Mouse (Mus musculus) MEL-GATA-1-ER (cell line): ENCODE measurements around the gene Rab3il1.

Source experiments
- DNase-seq: peaks from one replicate; pipeline ENCODE4 v3.0.0-alpha.2; 2012; ENCODE audit warnings: low read depth; ENCODE audit errors: extremely low read depth

Rab3il1 gene

DNA sequence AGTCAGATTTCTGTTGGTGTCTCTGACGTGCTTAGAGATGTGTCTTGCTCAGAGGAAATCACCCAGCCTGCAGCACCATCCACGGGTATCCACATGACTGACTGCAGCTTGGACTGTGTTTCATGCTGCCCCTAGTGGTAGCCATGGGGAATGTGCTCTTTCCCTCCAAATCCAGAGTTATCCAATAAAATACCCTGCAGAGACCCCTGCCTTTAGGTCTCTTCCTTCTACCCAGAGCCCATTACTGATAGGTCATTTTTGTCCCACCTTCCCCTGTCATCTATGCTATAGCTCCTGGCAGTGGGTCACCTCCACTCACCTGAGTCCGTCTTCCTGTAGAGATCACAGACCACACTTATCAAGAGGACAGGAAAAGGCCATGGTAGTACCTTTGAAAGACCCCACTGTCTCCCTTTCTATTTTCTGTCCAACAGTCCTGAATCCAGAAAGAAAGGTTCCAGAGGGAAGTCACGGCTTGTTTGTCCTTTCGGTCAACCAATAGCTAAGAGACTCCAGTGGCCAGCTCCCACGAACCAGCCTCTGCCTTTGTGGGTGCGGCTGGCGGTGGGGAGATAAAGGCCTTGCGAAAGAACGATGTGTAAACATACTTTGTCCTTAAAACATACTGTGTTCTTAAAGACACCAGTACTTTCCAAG is 58.6 kb downstream of the Rab3il1 start:
- DNase-seq = peak; percentile 52

GRCm38 (mm10) chr19:10060783-10061590 is 59.5 kb downstream of the Rab3il1 start:
- DNase-seq = no peak

GRCm38 (mm10) chr19:10061624-10062023 is 60.2 kb downstream of the Rab3il1 start:
- DNase-seq = no peak

- DNase-seq = no peak
Observed at GRCm38 (mm10) chr19:10062292-10062691, 60.8 kb downstream of the Rab3il1 start.

- DNase-seq = no peak
Observed at GRCm38 (mm10) chr19:10062862-10063261, 61.4 kb downstream of the Rab3il1 start.

DNA sequence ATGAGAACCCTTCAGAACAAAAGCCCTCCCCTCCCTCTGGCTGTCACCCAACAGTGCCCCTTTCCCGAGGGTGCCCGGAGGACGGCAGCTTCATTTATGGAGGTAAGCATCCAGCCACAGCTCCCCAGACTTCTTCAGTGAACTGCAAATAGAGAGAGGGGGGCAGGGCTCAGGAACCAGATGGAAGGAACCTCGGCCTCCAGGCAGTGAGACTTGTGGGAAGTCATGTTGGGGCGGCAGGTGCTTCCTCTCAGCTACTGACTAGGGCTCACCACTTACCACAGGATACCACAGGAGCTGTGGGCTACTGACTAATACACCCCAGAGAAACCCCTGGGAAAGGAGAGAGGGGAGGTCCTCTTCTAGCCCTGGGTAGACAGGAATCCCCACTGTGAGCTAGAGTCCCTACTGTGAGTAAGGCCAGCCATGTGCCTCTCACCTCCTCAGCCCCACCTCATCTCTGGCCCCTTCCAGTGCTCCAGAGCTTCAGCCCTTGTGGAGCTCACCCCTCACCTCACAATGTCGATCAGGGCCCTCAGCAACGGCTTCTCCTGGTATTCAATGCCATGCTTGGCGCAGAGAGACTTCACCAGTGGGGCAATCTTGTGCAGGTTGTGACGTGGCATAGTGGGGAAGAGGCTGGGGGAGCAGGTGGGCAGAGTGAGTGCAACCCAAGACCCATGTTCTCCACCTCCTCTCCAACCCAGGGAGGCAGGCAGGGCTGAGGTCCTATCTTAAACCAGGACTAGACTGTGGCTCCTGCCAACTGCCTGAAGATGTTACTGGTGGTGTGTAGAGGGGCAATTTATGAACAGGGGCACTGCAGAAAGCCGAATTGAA is 62.9 kb downstream of the Rab3il1 start:
- DNase-seq = no peak

DNA sequence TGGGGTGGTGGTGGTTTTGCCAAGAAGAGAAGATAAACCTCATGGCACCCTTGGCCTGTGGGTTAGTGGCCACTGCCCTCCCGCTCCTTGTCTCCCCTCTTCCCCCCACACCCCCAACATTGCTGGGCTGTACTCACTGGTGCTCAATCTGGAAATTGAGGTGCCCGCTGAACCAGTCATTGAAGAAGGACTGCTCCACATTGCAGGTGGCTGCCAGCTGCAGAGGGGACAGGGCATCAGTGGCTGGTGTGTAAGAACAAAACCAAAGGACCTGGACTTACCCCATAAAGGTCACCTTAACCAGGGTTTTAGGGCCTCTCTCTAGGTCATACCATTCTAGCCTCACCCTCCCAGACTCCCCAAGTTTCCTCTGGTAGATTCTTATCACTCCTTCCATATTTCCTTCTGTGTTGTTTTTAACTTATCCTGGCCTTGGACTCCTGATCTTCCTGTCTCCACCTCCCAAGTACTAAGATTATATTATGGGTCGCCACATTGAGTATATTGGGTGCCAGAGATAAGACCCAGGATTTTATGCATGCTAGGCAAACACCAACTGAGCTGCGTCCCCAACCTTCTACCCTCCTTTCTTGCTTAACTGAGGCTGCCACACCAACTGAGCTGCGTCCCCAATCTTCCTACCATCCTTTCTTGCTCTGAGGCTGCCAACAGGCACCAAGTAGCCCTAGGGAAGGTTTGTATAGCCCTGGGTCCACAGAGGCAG is 64.2 kb downstream of the Rab3il1 start:
- no peak for DNase-seq

- no peak for DNase-seq
Observed at GRCm38 (mm10) chr19:10066189-10066500, 64.7 kb downstream of the Rab3il1 start.

GRCm38 (mm10) chr19:10066502-10066901 is 65.0 kb downstream of the Rab3il1 start:
- DNase-seq = no peak

DNA sequence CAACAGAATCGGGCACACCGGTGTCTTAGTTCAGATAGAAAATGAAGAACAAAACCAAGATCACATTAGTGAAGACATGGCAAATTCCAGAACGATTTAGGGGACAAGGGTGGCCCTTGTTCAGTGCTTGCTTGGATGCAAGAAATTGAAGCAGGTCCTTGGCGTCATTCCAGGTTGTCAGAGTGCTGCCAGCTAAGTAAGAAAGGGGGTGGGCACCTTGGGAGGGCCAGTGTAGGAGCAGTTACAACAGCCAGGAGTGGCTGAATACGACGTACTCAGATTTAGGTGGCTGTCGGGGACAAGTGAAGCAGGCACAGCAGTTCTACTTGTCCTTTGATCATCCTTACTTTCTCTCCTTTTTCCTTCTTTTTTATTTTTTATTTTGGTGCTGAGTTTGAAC is 66.2 kb downstream of the Rab3il1 start:
- DNase-seq = no peak

DNA sequence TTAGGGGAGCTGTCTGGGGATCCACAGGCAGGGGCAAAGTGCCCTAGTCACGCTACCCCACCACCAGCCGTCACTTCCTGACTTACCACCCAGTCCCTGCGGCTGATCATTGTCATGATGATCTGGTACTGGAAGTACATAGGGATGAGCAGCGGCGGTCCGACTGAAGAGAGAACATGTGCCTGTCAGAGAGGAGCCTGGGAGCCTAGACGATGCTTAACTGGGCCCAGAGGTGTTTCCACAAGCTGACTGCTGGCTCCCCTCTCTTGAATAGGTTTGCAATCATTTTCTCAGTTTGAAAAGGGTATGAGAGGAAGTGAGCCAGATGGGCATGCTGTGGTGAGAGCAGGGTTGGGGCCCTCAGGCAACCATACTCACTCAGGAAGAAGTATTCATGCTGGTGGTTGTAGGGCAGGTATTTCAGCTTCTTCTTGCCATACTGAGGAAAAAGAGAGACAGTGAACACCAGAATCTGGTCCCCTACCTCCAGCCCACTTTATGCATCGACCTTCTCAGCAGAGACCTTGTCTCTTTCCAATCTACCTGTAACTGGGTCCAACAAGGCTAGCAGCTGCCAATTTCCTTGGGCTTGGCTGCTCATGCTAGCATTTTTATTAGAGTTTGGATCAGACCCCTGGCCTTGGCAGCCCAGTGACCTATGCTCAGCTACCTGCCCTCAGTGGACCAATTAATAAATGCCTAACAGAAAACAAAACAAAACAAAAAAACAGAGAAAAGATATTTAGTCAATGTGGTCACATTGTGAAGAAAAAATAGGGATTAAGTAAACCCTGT is 68.9 kb downstream of the Rab3il1 start:
- no peak for DNase-seq

DNA sequence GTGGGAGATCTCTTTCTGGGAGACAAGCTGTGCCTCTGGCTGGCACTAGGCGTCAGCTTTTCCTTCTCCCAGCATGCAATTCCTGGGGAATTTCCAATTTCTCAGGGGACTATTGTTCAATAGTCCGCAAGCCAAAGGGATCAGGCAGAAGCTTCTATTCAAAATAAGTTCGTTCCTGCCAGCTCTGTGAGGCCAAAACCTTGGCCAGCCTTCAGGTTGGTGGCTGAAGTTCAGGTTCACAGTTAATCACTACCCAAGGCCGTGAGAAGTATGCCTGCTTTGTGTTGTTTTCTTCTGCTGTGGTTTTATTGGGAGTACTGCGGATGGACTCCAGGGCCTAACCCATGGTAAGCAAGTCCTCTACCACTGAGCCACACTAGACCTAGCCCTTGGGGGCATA is 69.7 kb downstream of the Rab3il1 start:
- no peak for DNase-seq

- no peak for DNase-seq
Observed at GRCm38 (mm10) chr19:10071892-10072291, 70.4 kb downstream of the Rab3il1 start.

DNA sequence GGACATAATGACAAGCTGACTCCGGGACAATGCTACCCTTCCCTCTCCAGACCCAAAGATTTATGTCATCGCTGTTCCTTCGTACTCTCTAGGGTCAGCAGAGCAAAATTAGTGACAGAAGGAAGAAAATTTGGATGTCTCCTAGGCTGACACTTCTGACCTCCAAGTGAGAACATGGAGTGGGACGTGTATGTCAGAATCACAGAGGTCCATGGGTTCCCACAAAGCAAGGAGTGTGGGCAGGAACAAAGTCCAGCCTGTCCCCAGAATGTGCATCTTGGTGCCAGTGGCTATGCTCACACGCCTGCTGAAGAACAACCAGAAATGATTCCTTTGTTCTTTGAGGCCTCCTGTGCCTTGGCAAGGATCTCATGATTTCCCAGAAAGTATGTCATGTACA is 71.7 kb downstream of the Rab3il1 start:
- no peak for DNase-seq

GRCm38 (mm10) chr19:10078392-10078791 is 76.9 kb downstream of the Rab3il1 start:
- no peak for DNase-seq

GRCm38 (mm10) chr19:10080384-10080783 is 78.9 kb downstream of the Rab3il1 start:
- DNase-seq = no peak

GRCm38 (mm10) chr19:10082105-10082504 is 80.6 kb downstream of the Rab3il1 start:
- no peak for DNase-seq

GRCm38 (mm10) chr19:10085454-10085853 is 84.0 kb downstream of the Rab3il1 start:
- DNase-seq = no peak

DNA sequence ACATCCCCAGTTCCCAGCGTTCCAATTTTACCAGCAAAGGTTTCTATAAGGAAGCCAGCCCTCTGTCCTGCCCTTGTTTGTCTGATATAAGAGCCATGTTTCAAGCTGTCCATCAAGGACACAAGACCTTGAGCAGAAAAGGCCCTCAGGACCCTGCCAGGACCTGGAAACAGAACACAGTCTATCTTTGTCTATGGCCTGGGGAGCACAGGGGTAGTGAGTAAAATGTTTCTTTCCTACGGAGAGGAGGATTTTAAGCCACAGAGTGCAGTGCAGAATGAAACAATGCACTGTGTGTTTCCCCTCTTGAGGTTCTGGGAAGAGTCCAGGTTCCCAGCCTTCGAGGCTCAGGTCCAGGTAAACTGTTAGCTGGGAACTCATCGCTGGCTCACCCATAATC is 85.5 kb downstream of the Rab3il1 start:
- DNase-seq = no peak
